Mouse (Mus musculus): Measurements from ENCODE around the gene Ugcg.
"Not testable (repeated sequence)": the region's sequence is repeated elsewhere in the genome, so short reads cannot be mapped to it uniquely, and the experiment has no call there.

The Ugcg gene

DNA sequence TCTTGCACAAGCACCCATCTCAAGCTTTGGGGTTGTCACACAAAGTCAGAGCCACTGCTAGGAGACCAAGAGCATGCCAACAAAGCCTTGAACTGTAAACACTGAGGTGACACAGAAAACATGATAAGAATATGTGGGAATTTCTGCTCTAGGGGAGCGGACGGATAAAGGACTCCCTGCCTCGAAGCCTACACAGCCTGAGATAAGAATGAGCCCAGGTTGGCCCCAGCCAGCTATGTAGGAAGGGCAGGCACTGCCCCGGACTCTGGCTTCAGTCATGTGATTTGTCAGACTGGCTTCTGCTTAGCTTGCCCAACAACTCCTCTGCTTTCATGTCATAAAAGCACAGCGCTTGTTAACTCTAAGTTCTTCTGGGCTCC lies 64.0 kb downstream of the Ugcg start:
- ATAC-seq (ENCODE audit: insufficient number of reproducible peaks, low FRiP score, low TSS enrichment) = no peak

DNA sequence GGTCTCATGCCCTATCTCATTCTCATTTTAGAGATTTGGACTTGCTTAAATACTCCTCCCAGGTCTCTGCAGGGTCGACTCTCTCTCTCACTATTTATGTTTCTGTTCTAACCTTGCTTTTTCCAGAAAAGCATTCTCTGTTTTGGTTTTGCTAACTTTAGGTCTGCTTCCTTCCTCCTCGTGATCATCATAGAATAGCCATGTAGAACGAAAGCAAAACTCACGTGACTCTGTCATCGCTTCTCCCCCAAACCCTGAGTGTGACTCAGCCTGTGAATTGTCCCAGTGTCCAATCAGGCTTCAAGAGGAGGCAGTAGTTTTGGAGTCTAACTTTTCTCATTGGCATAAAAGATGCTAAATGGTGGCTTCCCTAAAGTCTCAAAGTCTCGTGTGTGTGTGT lies 65.3 kb downstream of the Ugcg start:
- no peak for ATAC-seq (ENCODE audit: insufficient number of reproducible peaks, low FRiP score, low TSS enrichment)

DNA sequence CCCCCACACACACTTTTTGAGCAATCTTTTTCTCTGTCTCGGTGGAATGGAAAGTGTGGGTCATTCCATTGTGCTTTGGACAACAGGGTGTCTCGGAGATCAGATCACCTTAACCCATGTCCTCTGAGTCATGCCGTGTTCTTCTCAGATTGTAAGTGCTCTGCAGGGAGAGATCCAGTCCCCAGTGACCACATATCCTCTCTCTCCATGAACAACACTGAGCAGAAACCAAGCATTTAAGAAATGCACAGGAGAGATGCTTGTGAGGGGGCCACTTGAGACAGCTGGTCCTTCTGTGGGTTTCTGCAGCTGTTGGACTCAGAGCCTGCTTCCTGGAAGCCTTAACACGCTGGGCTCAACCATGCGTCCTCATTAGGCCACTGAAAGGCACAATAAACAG lies 66.9 kb downstream of the Ugcg start:
- no peak for ATAC-seq (ENCODE audit: insufficient number of reproducible peaks, low FRiP score, low TSS enrichment)

DNA sequence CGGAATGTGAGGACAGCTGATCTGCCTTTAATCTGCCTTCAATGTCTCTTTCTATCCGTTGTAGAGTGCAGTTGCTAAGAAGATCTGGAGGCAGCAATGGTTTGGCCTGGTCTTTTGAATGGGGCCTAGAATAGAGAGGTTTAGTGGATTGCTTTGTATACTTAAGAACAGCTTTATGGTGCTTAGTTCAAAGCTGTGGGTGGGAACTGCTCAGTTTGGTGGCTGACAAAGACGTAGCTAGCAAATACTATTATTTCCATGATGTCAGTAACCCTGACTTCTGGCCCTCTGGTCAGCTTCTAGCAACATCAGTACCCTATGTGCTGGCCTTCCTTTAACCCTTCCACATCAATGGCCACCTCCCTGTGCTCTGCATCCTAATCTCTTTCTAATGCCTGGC lies 68.8 kb downstream of the Ugcg start:
- ATAC-seq (ENCODE audit: insufficient number of reproducible peaks, low FRiP score, low TSS enrichment) = no peak

DNA sequence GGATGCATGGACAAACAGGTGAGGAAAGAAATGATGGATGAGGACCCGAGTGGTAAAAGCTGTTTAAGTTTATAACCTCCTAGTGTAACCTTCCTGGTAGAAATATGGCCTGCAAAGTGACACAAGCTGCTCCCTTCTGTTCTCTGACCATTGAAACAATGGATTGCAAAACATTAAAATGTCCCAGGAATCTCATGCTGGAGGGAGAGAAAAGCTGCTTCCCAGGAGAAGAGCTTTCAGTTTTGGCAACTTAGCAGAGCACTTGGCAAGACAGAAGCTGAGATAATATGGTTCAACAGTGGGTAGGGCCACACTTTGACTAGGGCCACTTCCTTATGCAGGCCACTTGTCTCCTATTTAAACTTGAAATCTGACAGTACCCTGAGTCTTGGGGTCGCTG lies 69.7 kb downstream of the Ugcg start:
- ATAC-seq (ENCODE audit: insufficient number of reproducible peaks, low FRiP score, low TSS enrichment) = no peak

DNA sequence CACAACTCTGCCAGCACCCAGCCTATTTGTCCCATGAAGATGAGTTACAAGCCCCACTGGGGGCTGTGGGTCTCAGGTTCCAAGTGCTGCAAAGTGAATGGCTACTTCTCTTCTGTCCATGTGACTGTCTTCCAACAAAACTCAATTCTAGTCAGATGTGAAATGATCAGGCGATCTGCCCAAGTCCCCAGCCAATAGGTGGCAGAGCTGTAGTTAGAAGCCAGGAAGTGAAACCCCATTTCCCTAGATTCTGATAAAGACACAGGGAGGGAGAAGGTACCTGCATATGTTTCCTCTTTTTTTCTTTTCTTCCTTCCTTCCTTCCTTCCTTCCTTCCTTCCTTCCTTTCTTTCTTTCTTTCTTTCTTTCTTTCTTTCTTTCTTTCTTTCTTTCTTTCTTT lies 70.7 kb downstream of the Ugcg start:
- no peak for ATAC-seq (ENCODE audit: insufficient number of reproducible peaks, low FRiP score, low TSS enrichment)

DNA sequence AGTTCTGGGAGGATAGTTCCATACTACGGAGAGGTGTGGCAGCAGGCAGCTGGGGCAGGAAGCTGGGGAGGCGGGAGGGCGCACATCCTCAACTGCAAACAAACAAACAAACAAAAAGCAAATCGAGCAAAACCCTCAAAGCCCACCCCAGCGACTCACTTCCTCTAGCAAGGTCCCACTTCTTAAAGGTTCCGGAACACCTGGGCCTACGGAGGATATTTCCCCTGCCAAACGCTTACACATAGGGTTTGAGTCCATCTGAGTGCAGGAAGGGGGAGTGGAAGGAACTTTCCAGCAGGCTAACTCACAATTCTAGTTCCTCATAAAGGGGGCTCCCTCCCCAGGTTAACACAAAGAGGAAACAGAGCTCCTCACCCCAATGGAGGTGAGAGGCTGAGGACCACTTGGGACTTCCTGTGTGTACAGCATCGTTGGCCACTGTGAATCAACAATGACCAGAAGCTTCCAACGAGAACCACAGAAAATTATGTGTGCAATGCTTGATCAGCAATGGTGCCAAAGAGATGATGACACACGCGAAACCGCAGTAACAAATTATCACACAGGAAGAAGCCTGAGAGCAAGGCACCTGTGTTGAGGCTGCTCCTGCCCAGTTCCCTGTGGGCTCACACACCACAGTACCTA lies 71.9 kb downstream of the Ugcg start:
- ATAC-seq (ENCODE audit: insufficient number of reproducible peaks, low FRiP score, low TSS enrichment) = no peak

DNA sequence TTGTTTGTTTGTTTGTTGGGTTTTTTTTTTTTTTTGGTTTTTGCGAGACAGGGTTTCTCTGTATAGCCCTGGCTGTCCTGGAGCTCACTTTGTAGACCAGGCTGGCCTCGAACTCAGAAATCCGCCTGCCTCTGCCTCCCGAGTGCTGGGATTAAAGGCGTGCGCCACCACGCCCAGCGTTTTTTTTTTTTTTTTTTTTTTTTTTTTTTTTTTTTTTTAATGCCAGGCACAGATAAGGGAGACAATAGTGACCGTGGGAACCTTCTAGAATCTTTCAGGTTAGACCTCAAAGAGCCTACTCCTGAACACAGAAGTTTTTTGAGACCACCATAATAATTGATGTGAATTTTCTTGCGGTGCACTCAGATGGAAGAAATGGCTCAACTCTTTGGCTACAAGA lies 72.5 kb downstream of the Ugcg start:
- not testable (repeated sequence) for ATAC-seq (ENCODE audit: insufficient number of reproducible peaks, low FRiP score, low TSS enrichment)

DNA sequence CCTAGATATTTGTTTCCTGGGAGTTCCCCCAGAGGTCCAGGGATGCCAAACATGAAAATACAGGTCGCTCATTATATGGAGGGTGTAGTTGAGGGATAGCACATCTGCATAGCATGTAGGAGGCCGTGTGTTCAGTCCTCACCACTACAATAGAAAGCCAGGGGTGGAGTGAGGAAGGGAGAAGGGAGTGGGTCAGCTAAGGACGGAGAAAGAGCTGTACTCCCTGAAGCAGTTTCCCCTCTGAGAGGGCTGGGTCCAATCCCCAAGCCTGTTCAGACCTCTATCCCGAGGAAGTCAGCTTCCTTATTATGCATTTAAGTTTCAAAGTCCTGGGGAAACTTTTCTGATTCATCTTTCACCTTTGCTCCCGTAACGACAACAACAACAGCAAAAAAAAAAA lies 73.1 kb downstream of the Ugcg start:
- ATAC-seq (ENCODE audit: insufficient number of reproducible peaks, low FRiP score, low TSS enrichment) = no peak

DNA sequence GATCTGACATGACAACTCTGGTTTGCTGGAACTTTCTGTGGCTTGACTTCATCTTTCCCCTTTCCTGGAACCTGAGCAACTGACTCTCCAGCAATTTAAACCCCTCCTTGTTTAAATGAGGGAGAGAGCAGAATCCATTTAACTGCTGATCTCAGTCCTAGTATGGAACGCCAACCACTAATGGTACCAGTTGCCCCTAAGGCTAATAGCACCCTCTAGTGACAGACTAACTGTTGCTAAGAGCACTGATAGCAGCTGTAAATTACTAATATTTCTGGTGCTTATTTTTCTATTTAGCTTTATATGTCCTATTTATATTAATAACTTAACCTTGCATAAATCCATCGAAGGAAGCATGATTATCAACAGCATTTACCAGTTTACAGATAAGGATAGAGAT lies 74.4 kb downstream of the Ugcg start:
- no peak for ATAC-seq (ENCODE audit: insufficient number of reproducible peaks, low FRiP score, low TSS enrichment)

DNA sequence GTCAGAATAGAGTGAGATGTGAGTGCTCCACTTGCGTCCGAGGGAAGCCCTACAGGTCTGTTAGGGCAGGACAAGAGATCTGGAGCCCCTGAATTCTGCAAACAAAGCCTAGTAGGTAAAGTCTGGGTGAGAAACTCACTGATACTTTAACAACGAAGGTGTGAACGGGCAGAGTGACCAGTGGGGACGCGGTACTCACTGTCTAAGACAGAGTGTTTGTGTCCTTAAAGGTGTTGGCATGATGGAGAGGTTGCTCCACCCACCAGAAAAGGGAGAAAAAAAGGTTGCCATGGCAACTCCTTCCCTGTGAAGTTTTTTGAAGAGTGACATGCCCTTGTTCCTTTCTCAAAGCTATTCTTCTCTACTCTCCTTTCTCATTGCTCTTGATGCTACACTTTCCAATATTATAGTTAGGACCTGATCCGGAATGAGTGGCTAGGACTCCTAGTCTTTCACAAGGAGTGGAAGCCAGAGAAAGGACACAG lies 75.6 kb downstream of the Ugcg start:
- no peak for ATAC-seq (ENCODE audit: insufficient number of reproducible peaks, low FRiP score, low TSS enrichment)

DNA sequence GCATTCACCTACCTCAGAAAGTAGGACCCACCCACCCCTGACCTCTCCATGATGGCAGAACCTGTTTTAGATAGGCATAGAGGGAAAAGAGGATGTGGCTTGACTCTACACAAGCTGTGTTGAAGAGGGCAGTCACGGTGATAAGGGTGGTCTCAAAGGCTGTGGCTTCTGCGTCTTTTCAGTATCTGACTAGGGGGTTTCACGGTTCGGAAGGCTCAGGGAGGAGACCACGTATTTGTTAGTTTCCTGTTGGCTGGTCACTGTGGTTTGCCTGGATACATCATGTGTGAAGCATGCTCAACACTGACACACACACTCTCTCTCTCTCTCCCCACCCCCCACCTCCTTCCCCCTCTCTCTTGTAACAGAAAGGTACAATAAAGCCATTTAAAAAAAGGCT lies 76.1 kb downstream of the Ugcg start:
- ATAC-seq (ENCODE audit: insufficient number of reproducible peaks, low FRiP score, low TSS enrichment) = no peak

DNA sequence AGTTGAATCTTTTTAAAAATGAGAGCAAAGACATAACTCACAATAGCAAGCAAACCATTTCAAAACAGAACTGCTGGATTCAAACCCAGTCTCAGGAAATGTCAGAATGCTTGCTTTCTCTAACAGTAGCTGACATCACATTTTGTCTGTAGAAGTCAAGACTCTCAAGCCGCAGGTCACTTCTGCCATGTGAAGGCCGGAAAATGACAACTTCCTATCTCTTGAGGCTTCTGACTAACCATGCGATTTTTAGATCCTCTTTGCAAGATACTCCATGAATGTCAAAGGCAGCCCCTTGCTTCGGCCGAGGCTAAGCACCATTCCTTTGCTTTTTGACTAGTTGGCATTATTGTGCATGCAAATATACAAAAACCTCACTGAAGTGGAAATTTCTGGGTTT lies 76.6 kb downstream of the Ugcg start:
- ATAC-seq (ENCODE audit: insufficient number of reproducible peaks, low FRiP score, low TSS enrichment) = no peak

Data from cerebellum, adult (tissue).